Mouse (Mus musculus): ENCODE data around the gene Srd5a2. TPM values are rescaled to one million over a fixed set of nuclear protein-coding genes. Genes with fewer than 3 reads are reported as not detected.

The Srd5a2 gene
- polyA plus RNA-seq, 1 experiment, result not detected

GRCm38 (mm10) chr17:73986571-73986970 lies 61.1 kb downstream of the Srd5a2 start:
- H3K27ac ChIP-seq (ENCODE audit: insufficient read depth, low read depth, low read length), result no peak overlapping the region
- no peak overlapping the region for H3K4me3 ChIP-seq (ENCODE audit: insufficient read depth, low read length)
- H3K4me1 ChIP-seq (ENCODE audit: control insufficient read depth, insufficient read depth, low read length), result peaks cover 14% of the 10 kb centered on the region
- TF ChIP-seq POLR2A (IDR thresholded peaks at IDR 0.05; ENCODE audit: borderline replicate concordance, low read depth, low read length) (no peak), CTCF (IDR thresholded peaks at IDR 0.05; ENCODE audit: low read depth, low read length) (no peak)

- no peak for TF ChIP-seq POLR2A (IDR thresholded peaks at IDR 0.05; ENCODE audit: borderline replicate concordance, low read depth, low read length)
- no peak for TF ChIP-seq CTCF (IDR thresholded peaks at IDR 0.05; ENCODE audit: low read depth, low read length)
- H3K4me1 ChIP-seq (ENCODE audit: control insufficient read depth, insufficient read depth, low read length), result peaks cover 14% of the 10 kb centered on the region
- H3K4me3 ChIP-seq (ENCODE audit: insufficient read depth, low read length), result no peak overlapping the region
- no peak overlapping the region for H3K27ac ChIP-seq (ENCODE audit: insufficient read depth, low read depth, low read length)
These were observed 61.8 kb downstream of the Srd5a2 start for GRCm38 (mm10) chr17:73985936-73986335.

GRCm38 (mm10) chr17:73984508-73984907 lies 63.2 kb downstream of the Srd5a2 start:
- no peak for TF ChIP-seq CTCF (IDR thresholded peaks at IDR 0.05; ENCODE audit: low read depth, low read length)
- no peak for TF ChIP-seq POLR2A (IDR thresholded peaks at IDR 0.05; ENCODE audit: borderline replicate concordance, low read depth, low read length)

GRCm38 (mm10) chr17:73982871-73983270 lies 64.8 kb downstream of the Srd5a2 start:
- TF ChIP-seq POLR2A (IDR thresholded peaks at IDR 0.05; ENCODE audit: borderline replicate concordance, low read depth, low read length) (no peak), CTCF (IDR thresholded peaks at IDR 0.05; ENCODE audit: low read depth, low read length) (no peak)

More at GRCm38 (mm10) chr17:73984508-73984907, 63.2 kb downstream of the Srd5a2 start:
- Histone ChIP-seq H3K27ac (ENCODE audit: insufficient read depth, low read depth, low read length) (no peak overlapping the region), H3K4me1 (ENCODE audit: control insufficient read depth, insufficient read depth, low read length) (peaks cover 8% of the 10 kb centered on the region), H3K4me3 (ENCODE audit: insufficient read depth, low read length) (no peak overlapping the region)

GRCm38 (mm10) chr17:73976066-73976465 lies 71.7 kb downstream of the Srd5a2 start:
- no peak for TF ChIP-seq POLR2A (IDR thresholded peaks at IDR 0.05; ENCODE audit: borderline replicate concordance, low read depth, low read length)
- no peak for TF ChIP-seq CTCF (IDR thresholded peaks at IDR 0.05; ENCODE audit: low read depth, low read length)
- peaks cover 27% of the 10 kb centered on the region for H3K4me1 ChIP-seq (ENCODE audit: control insufficient read depth, insufficient read depth, low read length)
- no peak overlapping the region for H3K4me3 ChIP-seq (ENCODE audit: insufficient read depth, low read length)
- H3K27ac ChIP-seq (ENCODE audit: insufficient read depth, low read depth, low read length), result no peak overlapping the region

More at GRCm38 (mm10) chr17:73982871-73983270, 64.8 kb downstream of the Srd5a2 start:
- Histone ChIP-seq H3K27ac (ENCODE audit: insufficient read depth, low read depth, low read length) (no peak overlapping the region), H3K4me1 (ENCODE audit: control insufficient read depth, insufficient read depth, low read length) (peaks cover 5% of the 10 kb centered on the region), H3K4me3 (ENCODE audit: insufficient read depth, low read length) (no peak overlapping the region)

- H3K27ac ChIP-seq (ENCODE audit: insufficient read depth, low read depth, low read length), result no peak overlapping the region
- TF ChIP-seq CTCF (IDR thresholded peaks at IDR 0.05; ENCODE audit: low read depth, low read length), result no peak; the same call in 1 of the 2 replicates
- TF ChIP-seq POLR2A (IDR thresholded peaks at IDR 0.05; ENCODE audit: borderline replicate concordance, low read depth, low read length), result no peak
- no peak overlapping the region for H3K4me3 ChIP-seq (ENCODE audit: insufficient read depth, low read length)
- H3K4me1 ChIP-seq (ENCODE audit: control insufficient read depth, insufficient read depth, low read length), result peaks cover 41% of the 10 kb centered on the region
These were observed 75.1 kb downstream of the Srd5a2 start for GRCm38 (mm10) chr17:73972648-73973047.

- Histone ChIP-seq H3K27ac (ENCODE audit: insufficient read depth, low read depth, low read length) (peak overlapping the region; percentile 86), H3K4me3 (ENCODE audit: insufficient read depth, low read length) (no peak overlapping the region), H3K4me1 (ENCODE audit: control insufficient read depth, insufficient read depth, low read length) (peaks cover 40% of the 10 kb centered on the region)
- TF ChIP-seq POLR2A (IDR thresholded peaks at IDR 0.05; ENCODE audit: borderline replicate concordance, low read depth, low read length), result no peak
- TF ChIP-seq CTCF (IDR thresholded peaks at IDR 0.05; ENCODE audit: low read depth, low read length), result no peak
These were observed 76.4 kb downstream of the Srd5a2 start for GRCm38 (mm10) chr17:73971291-73971690.

- TF ChIP-seq CTCF (IDR thresholded peaks at IDR 0.05; ENCODE audit: low read depth, low read length) (no peak), POLR2A (IDR thresholded peaks at IDR 0.05; ENCODE audit: borderline replicate concordance, low read depth, low read length) (no peak)
- Histone ChIP-seq H3K27ac (ENCODE audit: insufficient read depth, low read depth, low read length) (peak overlapping the region; percentile 86), H3K4me1 (ENCODE audit: control insufficient read depth, insufficient read depth, low read length) (peaks cover 38% of the 10 kb centered on the region), H3K4me3 (ENCODE audit: insufficient read depth, low read length) (no peak overlapping the region)
These were observed 77.2 kb downstream of the Srd5a2 start for GRCm38 (mm10) chr17:73970361-73971027.

Other genes starting within 250 kb of the Srd5a2 start
- not detected in 2 replicates for gene Ehd3, start 243.8 kb downstream of the Srd5a2 start, polyA plus RNA-seq (2012; ENCODE audit: insufficient read depth, insufficient read length, missing spikeins)
- gene Xdh, start 97.7 kb downstream of the Srd5a2 start, polyA plus RNA-seq (2012; ENCODE audit: insufficient read depth, insufficient read length, missing spikeins), result 175 and 187 TPM in 2 replicates
- 36.6 and 38.4 TPM in 2 replicates for gene Memo1, start 247.6 kb upstream of the Srd5a2 start, polyA plus RNA-seq (2012; ENCODE audit: insufficient read depth, insufficient read length, missing spikeins)

Measured in bone marrow macrophage, adult 2 months (primary cell).